Mouse (Mus musculus): ENCODE data around the gene Alox12b. TPM values are rescaled to one million over a fixed set of nuclear protein-coding genes. Genes with fewer than 3 reads are reported as not detected.

Alox12b gene
- total and polyA plus RNA-seq, 2 experiments: not detected

DNA sequence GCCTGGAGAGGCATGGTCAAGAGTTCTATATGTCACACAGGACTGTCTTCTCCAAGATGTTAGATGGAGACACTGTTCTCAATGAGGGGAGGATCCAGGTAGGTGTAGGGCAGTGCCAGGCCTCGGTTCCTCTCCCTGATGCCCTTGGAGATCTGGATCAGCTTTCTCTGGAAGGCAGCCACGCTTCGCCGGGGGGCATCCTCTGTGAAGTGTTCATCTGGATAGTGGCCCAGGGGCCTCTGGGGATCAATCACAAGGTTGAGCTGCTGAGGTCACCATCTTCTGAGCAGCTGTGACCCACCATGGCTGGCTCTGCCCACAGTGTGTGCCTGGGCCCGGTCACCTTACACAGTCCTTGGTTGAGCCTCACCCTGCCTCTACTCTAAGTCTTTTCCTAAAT, 28.2 kb downstream of the Alox12b start:
- WGBS: 90% methylated on average over 5 of the region's 5 CpGs
- no peaks in the 10 kb centered on the region for H3K79me2 ChIP-seq (ENCODE audit: control insufficient read depth, insufficient read depth, low read length)
- TF ChIP-seq POLR2A (IDR thresholded peaks at IDR 0.05; ENCODE audit: extremely low read depth, insufficient read depth, low read length) (no peak), CTCF (IDR thresholded peaks at IDR 0.05; ENCODE audit: low read depth, low read length) (no peak)
- H3K4me1 ChIP-seq (ENCODE audit: control insufficient read depth, insufficient read depth, low read length): no peaks in the 10 kb centered on the region
- H3K36me3 ChIP-seq (ENCODE audit: control insufficient read depth, insufficient read depth, low read length): no peaks in the 10 kb centered on the region
- no peak overlapping the region for H3K9ac ChIP-seq (ENCODE audit: low read depth, low read length)
- H3K4me3 ChIP-seq (ENCODE audit: insufficient read depth, low read depth, low read length): no peak overlapping the region
- no peaks in the 10 kb centered on the region for H3K27me3 ChIP-seq (ENCODE audit: control insufficient read depth, insufficient read depth, low read length)
- no peak for DNase-seq (ENCODE audit: extremely low read depth, low read depth, low spot score)
- H3K27ac ChIP-seq (replicated peaks; ENCODE audit: insufficient read depth, low read depth, low read length): no peak overlapping the region

DNA sequence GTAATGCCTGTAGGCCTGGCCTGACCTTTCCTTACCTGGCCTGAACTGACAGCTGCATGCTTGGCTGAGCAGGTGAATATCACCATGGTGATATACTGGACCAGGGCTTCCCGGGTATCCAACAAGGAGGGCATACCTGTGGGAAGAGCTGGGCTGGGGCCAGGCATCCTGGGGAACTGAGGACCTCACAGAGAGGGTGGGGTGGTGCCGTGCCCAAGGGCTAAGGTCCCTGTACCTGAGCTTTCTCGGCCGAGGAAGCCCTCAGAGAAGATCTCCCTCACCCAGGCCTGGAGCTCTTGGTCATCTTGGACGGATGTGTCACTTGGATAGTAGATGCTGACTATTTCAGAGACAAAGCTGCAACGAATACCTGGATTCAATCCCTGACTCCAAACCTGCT, 29.1 kb downstream of the Alox12b start:
- H3K27ac ChIP-seq (replicated peaks; ENCODE audit: insufficient read depth, low read depth, low read length): no peak overlapping the region
- no peaks in the 10 kb centered on the region for H3K4me1 ChIP-seq (ENCODE audit: control insufficient read depth, insufficient read depth, low read length)
- no peaks in the 10 kb centered on the region for H3K27me3 ChIP-seq (ENCODE audit: control insufficient read depth, insufficient read depth, low read length)
- H3K36me3 ChIP-seq (ENCODE audit: control insufficient read depth, insufficient read depth, low read length): no peaks in the 10 kb centered on the region
- WGBS: 80% methylated on average over 6 of the region's 6 CpGs
- no peak overlapping the region for H3K9ac ChIP-seq (ENCODE audit: low read depth, low read length)
- no peak overlapping the region for H3K4me3 ChIP-seq (ENCODE audit: insufficient read depth, low read depth, low read length)
- H3K79me2 ChIP-seq (ENCODE audit: control insufficient read depth, insufficient read depth, low read length): no peaks in the 10 kb centered on the region
- TF ChIP-seq CTCF (IDR thresholded peaks at IDR 0.05; ENCODE audit: low read depth, low read length) (no peak), POLR2A (IDR thresholded peaks at IDR 0.05; ENCODE audit: extremely low read depth, insufficient read depth, low read length) (no peak)
- no peak for DNase-seq (ENCODE audit: extremely low read depth, low read depth, low spot score)

GRCm38 (mm10) chr11:69192840-69193239, 36.1 kb downstream of the Alox12b start:
- Histone ChIP-seq H3K4me1 (ENCODE audit: control insufficient read depth, insufficient read depth, low read length) (no peaks in the 10 kb centered on the region), H3K79me2 (ENCODE audit: control insufficient read depth, insufficient read depth, low read length) (no peaks in the 10 kb centered on the region), H3K27me3 (ENCODE audit: control insufficient read depth, insufficient read depth, low read length) (peaks cover 7% of the 10 kb centered on the region), H3K27ac (replicated peaks; ENCODE audit: insufficient read depth, low read depth, low read length) (no peak overlapping the region), H3K36me3 (ENCODE audit: control insufficient read depth, insufficient read depth, low read length) (no peaks in the 10 kb centered on the region), H3K4me3 (ENCODE audit: insufficient read depth, low read depth, low read length) (no peak overlapping the region), H3K9ac (ENCODE audit: low read depth, low read length) (no peak overlapping the region)
- DNase-seq (ENCODE audit: extremely low read depth, low read depth, low spot score): peak; percentile 20
- 2% methylated on average over 1 of the region's 1 CpGs for WGBS
- TF ChIP-seq CTCF (IDR thresholded peaks at IDR 0.05; ENCODE audit: low read depth, low read length) (peak; percentile 56), POLR2A (IDR thresholded peaks at IDR 0.05; ENCODE audit: extremely low read depth, insufficient read depth, low read length) (no peak)

- Histone ChIP-seq H3K36me3 (ENCODE audit: control insufficient read depth, insufficient read depth, low read length) (no peaks in the 10 kb centered on the region), H3K4me3 (ENCODE audit: insufficient read depth, low read depth, low read length) (no peak overlapping the region), H3K27ac (replicated peaks; ENCODE audit: insufficient read depth, low read depth, low read length) (no peak overlapping the region), H3K27me3 (ENCODE audit: control insufficient read depth, insufficient read depth, low read length) (peaks cover 7% of the 10 kb centered on the region), H3K4me1 (ENCODE audit: control insufficient read depth, insufficient read depth, low read length) (no peaks in the 10 kb centered on the region), H3K9ac (ENCODE audit: low read depth, low read length) (no peak overlapping the region), H3K79me2 (ENCODE audit: control insufficient read depth, insufficient read depth, low read length) (no peaks in the 10 kb centered on the region)
- no peak for TF ChIP-seq CTCF (IDR thresholded peaks at IDR 0.05; ENCODE audit: low read depth, low read length)
- TF ChIP-seq POLR2A (IDR thresholded peaks at IDR 0.05; ENCODE audit: extremely low read depth, insufficient read depth, low read length): no peak
- no peak for DNase-seq (ENCODE audit: extremely low read depth, low read depth, low spot score)
- WGBS: 20% methylated on average over 5 of the region's 5 CpGs
These were observed 40.0 kb downstream of the Alox12b start for GRCm38 (mm10) chr11:69196766-69197165.

GRCm38 (mm10) chr11:69197194-69197593, 40.4 kb downstream of the Alox12b start:
- Histone ChIP-seq H3K27me3 (ENCODE audit: control insufficient read depth, insufficient read depth, low read length) (peaks cover 7% of the 10 kb centered on the region), H3K79me2 (ENCODE audit: control insufficient read depth, insufficient read depth, low read length) (no peaks in the 10 kb centered on the region), H3K4me1 (ENCODE audit: control insufficient read depth, insufficient read depth, low read length) (no peaks in the 10 kb centered on the region), H3K4me3 (ENCODE audit: insufficient read depth, low read depth, low read length) (no peak overlapping the region), H3K9ac (ENCODE audit: low read depth, low read length) (no peak overlapping the region), H3K27ac (replicated peaks; ENCODE audit: insufficient read depth, low read depth, low read length) (no peak overlapping the region), H3K36me3 (ENCODE audit: control insufficient read depth, insufficient read depth, low read length) (no peaks in the 10 kb centered on the region)
- no peak for TF ChIP-seq CTCF (IDR thresholded peaks at IDR 0.05; ENCODE audit: low read depth, low read length)
- TF ChIP-seq POLR2A (IDR thresholded peaks at IDR 0.05; ENCODE audit: extremely low read depth, insufficient read depth, low read length): no peak
- DNase-seq (ENCODE audit: extremely low read depth, low read depth, low spot score): no peak
- WGBS: 2% methylated on average over 14 of the region's 14 CpGs

DNA sequence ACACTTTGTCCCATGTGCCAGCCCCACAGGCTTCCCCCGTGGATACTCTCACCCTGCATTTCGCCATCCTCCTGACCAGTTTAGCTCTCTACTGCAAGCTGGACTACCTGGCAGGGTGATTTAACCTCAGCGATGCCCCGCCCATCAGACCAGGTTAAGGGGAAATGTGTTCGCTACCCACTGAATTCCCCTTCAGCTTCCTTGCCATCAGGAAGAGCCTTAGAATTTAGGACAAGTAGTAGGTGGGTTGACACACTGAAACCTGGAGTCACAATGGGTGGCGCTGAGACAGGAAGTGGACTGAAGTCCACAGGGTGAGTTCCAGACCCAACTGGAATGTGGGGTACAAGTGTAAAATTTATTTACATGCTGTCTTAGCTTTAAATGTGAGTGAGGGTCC, 41.0 kb downstream of the Alox12b start, which contains the start of gene Alox8:
TSS of gene Alox8 (minus strand) at position 101 of the 400 bp plus-strand sequence.
- peaks cover 7% of the 10 kb centered on the region for H3K27me3 ChIP-seq (ENCODE audit: control insufficient read depth, insufficient read depth, low read length)
- H3K9ac ChIP-seq (ENCODE audit: low read depth, low read length): no peak within 1 kb of the TSS
- H3K79me2 ChIP-seq (ENCODE audit: control insufficient read depth, insufficient read depth, low read length): no peaks in the 10 kb centered on the region
- H3K36me3 ChIP-seq (ENCODE audit: control insufficient read depth, insufficient read depth, low read length): no peaks in the 10 kb centered on the region
- WGBS: 29% methylated on average over 6 of the region's 6 CpGs
- no peak within 1 kb of the TSS for H3K4me3 ChIP-seq (ENCODE audit: insufficient read depth, low read depth, low read length)
- no peak within 1 kb of the TSS for H3K27ac ChIP-seq (replicated peaks; ENCODE audit: insufficient read depth, low read depth, low read length)
- no peaks in the 10 kb centered on the region for H3K4me1 ChIP-seq (ENCODE audit: control insufficient read depth, insufficient read depth, low read length)
- TF ChIP-seq POLR2A (IDR thresholded peaks at IDR 0.05; ENCODE audit: extremely low read depth, insufficient read depth, low read length): no peak
- no peak for TF ChIP-seq CTCF (IDR thresholded peaks at IDR 0.05; ENCODE audit: low read depth, low read length)
- no peak for DNase-seq (ENCODE audit: extremely low read depth, low read depth, low spot score)
